In the genomic region with DNA sequence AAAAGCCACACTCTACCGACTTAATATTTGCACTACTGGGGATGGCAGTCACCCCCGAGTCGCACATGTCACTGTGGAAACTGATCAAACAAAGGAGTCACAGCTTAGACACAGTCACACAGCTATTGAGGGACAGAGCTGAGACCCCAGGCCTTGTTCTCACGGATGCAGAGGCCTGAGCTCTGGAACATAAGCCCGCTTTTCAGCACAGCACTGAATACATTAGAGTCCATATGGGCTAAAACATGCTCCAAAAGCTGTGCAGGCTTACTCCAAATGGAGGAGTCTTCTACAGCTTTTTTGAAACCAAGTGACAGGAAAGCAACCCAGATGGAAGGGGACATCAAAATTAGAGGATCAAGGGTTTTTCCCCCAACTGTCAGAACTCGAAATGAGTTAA, we compare ENCODE assay signal across 23 mouse cellular contexts.
"Had no signal": no experiment of that assay in that cellular context is flagged by ENCODE, and none has a peak within 500 bp of the region (broad histone marks: within the 10 kb centered on the region; RNA-seq: fewer than 3 reads in every experiment).

No protein-coding gene starts in this region.

- H3K27me3 ChIP-seq: limb, embryonic 12.5 days; limb, embryonic 15.5 days; midbrain, embryonic 12.5 days; midbrain, embryonic 15.5 days; neural tube, embryonic 12.5 days; neural tube, embryonic 15.5 days had no signal

- H3K9ac ChIP-seq: limb, embryonic 12.5 days; limb, embryonic 15.5 days; liver, embryonic 14.5 days; liver, postnatal 0 days; lung, embryonic 14.5 days; midbrain, embryonic 12.5 days; midbrain, embryonic 15.5 days; neural tube, embryonic 12.5 days; neural tube, embryonic 15.5 days had no signal

- H3K4me3 ChIP-seq: limb, embryonic 12.5 days; limb, embryonic 15.5 days; midbrain, embryonic 12.5 days; midbrain, embryonic 15.5 days; neural tube, embryonic 12.5 days; neural tube, embryonic 15.5 days had no signal

- DNase-seq: kidney, adult 2 months; kidney, postnatal 10 days; kidney, postnatal 36 days; left cerebral cortex, postnatal 4 days; liver, postnatal 0 days; lung, embryonic 14.5 days; right cerebral cortex, adult 18-20 months; right cerebral cortex, postnatal 14 days; right cerebral cortex, postnatal 4 days; thymus, adult 2 months; thymus, postnatal 14 days; thymus, postnatal 4 days had no signal

- H3K36me3 ChIP-seq: limb, embryonic 12.5 days; limb, embryonic 15.5 days; midbrain, embryonic 12.5 days; midbrain, embryonic 15.5 days; neural tube, embryonic 12.5 days; neural tube, embryonic 15.5 days had no signal

- H3K4me1 ChIP-seq: limb, embryonic 15.5 days; midbrain, embryonic 12.5 days; midbrain, embryonic 15.5 days; neural tube, embryonic 12.5 days; neural tube, embryonic 15.5 days had no signal

- H3K4me2 ChIP-seq: limb, embryonic 12.5 days; limb, embryonic 15.5 days; liver, embryonic 11.5 days; lung, embryonic 14.5 days; midbrain, embryonic 12.5 days; midbrain, embryonic 15.5 days; neural tube, embryonic 12.5 days; neural tube, embryonic 15.5 days had no signal

- H3K27ac ChIP-seq: limb, embryonic 12.5 days; limb, embryonic 15.5 days; liver, embryonic 14.5 days; macrophage; midbrain, embryonic 12.5 days; midbrain, embryonic 15.5 days; neural tube, embryonic 12.5 days; neural tube, embryonic 15.5 days; stomach, postnatal 0 days had no signal

- H3K9me3 ChIP-seq: limb, embryonic 12.5 days; limb, embryonic 15.5 days; midbrain, embryonic 12.5 days; midbrain, embryonic 15.5 days; neural tube, embryonic 15.5 days had no signal

- ATAC-seq: liver, postnatal 0 days; lung, postnatal 0 days; midbrain, embryonic 15.5 days had no signal
